Mouse (Mus musculus): ENCODE data around the gene Wdr37.
A peak's percentile ranks its signal among the peaks of the same experiment; 100 is the strongest.

The Wdr37 gene

DNA sequence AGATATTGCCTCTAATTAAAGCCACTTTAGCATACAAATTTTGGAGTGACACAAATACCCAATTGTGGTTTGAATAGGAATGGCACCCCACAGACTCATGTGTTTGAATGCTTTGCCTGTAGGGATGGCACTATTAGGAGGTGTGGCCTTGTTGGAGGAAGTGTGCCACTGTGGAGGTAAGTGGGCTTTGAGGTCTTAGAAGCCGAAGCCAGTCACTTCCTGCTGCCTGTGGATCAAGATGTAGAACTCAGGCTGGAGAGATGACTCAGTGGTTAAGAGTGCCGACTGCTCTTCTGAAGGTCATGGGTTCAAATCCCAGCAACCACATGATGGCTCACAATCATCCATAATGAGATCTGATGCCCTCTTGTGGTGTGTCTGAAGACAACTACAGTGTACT is 30.8 kb downstream of the Wdr37 start:
- DNase-seq (ENCODE audit: low spot score in 2 of 2), result no peak

DNA sequence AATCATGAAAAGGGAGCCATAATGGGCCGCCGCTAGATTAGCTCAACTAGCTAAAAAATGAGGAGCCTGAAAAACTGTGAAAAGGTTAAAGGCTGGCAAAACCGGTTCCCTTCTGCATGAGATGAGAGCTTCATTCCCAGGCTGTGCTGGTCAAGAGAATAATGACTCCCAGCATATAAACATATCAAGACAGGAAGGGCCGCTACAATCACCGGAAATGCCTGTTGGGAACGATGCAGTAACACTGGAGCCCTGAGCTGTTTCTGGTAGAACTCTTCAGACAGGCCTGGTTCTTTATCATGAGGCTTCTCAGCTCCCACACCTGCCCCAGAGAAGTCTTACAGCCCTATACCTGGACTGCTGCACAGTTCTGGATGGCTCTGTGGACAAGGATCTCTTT is 31.8 kb downstream of the Wdr37 start:
- DNase-seq (ENCODE audit: low spot score in 2 of 2), result no peak

DNA sequence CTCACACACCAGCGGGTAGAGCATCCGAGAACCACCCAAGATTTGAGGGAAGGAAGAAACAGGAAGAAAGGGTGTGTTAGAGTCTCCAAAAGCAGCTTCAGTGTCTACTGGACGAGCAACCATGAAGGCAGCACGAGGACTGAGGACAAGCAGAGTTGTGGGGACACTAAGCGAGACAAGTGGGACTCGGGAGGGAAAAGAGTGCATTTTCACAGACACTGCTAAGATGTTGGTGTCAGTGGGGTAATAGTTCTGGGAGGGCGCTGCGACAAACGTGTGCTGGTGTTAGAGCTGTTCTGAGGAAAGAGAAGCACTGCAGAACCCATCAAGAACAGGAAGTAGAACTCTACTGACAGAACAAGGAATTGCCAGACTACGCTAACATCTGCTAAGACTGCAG is 32.6 kb downstream of the Wdr37 start:
- DNase-seq (ENCODE audit: low spot score in 2 of 2), result no peak

DNA sequence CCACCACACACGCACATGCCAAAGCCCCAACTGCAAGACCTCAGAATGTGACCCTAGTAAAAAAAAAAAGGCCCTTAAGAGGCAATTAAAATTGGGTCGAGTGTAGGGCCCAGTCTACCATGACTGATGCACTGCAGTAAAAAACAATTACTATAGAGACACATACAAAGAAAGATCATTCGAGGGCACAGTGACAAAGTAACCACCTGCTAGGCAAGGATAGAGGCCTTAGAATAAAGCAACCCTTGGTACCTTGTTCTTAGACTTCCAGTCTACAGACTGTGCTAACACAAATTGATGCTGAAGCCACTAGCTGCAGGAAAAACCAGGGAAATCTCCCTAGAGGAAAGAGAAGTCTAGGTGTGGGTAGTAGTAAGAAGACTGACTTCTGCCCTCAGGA is 33.3 kb downstream of the Wdr37 start:
- no peak for DNase-seq (ENCODE audit: low spot score in 2 of 2)

DNA sequence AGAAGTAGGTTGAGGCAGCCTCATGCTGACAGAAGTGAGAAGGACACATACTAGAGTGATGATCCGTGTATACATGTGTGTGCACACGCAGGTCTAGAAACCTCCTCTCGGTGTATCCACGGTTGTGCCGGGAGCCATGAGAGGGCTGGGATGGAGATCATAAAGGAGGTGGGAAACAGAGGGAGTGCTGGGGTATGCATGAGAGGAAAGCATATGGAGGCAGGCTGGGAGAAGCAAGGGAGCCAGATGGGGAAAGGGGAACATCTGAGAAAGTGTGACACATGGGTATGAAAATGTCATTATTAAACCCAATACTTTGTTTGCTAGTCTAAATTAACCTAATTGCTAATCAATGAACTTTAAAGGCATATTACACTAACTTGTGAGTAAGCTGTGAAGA is 37.1 kb downstream of the Wdr37 start:
- DNase-seq (ENCODE audit: low spot score in 2 of 2), result no peak

DNA sequence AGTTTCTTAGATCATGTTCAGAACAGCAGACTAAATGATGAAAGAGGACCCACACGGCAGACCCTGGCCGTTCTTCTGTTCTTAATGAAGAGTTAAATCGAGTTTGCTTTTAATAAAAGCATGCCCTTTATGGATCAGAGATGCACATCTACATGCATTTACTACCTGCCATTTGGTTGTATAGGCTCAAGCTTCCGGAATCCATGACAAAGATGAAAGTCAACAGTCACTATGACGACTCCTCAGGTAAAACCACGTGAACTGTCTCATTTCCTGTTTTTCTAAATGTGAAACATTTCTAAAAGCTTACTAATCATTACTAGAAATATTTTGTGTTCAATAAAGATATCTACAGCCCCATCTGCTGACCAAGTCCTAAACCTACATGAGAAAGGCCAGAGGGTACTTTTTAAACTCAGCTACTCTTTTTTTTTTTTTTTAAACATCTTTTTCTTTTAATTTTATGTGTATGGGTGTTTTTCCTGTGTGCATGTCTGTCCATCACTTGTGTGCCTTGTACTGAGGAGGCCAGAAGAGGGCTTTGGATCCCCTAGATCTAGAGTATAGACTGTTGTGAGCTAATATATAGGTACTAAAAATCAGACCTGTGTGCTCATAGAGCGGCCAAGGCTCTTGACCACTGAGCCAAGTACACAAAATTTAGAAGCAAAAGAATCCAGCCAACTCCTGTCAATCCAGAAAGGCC is 40.0 kb downstream of the Wdr37 start:
- DNase-seq (ENCODE audit: low spot score in 2 of 2), result no peak

DNA sequence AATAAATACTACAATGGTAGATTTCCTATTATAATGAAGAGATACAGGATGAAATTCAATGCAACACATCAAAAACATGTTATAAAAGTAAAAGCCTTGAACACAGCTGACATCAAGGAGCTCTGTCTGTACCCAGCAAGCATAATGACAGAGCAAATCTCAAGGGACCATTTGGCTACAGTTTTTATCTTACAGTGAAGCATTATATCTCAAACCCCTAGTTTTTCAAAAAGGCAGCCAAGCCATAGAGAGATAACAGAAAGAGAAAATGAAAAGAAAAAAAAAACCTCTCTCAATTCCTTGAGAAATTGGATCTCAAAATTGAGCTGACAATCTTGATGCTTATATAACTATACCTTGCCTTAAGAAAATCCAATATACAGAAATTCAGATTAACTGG is 41.0 kb downstream of the Wdr37 start:
- DNase-seq (ENCODE audit: low spot score in 2 of 2), result no peak

DNA sequence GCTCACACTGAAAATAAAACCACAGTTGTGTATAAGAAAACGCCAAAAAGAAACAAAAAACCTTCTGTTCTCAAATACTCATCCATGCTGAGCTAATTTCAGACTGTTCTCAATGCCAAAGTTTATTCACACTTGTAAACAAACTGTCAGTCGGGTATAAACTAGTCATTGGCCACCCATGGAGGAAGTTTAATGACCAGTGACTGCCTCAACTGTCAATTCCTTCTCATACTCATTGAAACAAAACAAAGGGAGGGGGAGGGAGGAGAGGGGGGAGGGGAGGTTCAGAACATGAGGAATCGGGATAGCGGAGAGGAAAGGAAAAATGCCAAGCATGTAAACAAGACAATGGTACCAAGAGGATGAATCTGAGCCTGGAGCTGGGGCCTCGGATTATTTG is 41.9 kb downstream of the Wdr37 start:
- DNase-seq (ENCODE audit: low spot score in 2 of 2), result no peak

DNA sequence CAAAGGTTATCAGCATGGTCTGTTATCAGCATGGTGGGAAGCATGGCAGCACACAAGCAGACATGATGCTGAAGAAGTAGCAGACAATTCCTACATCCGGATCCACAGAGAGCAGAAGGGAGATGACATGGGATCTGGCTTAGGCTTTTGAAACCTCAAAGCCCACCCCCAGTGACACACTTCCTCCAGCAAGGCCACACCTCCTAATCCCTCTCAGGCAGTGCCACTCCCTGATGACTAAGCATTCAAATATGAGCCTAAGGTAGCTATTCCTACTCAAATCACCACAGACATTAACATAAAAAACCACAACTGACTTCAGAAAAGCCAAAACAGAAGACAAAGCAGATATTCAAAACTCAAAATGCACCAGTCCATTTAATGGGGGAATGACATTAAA is 42.8 kb downstream of the Wdr37 start:
- no peak for DNase-seq (ENCODE audit: low spot score in 2 of 2)

DNA sequence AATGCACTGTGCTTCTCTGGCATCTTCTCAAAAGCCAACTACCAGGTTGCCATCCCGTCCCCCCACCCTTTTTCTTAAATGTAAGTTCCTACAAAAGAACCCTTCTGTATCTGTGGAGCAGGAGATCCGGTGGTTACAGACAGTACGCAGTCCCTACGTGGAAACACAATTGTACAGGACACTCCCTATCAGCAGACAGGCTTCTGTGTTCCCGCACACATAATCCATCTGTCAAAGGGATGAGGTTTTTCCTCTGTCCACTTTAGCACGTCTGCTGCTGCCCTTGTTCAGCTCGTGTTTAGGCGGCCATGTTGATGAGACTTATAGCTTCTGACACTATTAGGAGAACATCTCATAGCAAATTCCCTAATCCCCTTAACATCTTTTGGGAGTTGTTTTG is 48.2 kb downstream of the Wdr37 start:
- DNase-seq (ENCODE audit: low spot score in 2 of 2), result no peak

DNA sequence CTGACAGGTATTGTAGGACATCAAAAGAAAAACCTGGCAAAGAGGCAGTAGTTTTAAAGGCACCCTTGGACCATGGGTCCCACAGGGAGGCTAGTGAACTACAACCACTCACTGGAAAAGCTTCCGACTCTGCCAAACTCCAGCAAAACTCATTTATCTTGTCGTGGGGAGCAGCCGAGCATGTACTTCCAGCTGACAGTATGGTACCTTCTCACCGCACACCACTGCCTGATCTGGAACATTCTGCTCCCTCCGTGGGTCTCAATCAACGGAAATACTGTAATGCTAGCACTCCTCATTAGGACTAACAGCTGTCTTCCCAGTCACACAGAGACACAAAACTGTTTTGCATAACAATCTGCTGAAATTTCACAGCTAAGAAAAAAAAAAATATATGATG is 48.6 kb downstream of the Wdr37 start:
- no peak for DNase-seq (ENCODE audit: low spot score in 2 of 2)

DNA sequence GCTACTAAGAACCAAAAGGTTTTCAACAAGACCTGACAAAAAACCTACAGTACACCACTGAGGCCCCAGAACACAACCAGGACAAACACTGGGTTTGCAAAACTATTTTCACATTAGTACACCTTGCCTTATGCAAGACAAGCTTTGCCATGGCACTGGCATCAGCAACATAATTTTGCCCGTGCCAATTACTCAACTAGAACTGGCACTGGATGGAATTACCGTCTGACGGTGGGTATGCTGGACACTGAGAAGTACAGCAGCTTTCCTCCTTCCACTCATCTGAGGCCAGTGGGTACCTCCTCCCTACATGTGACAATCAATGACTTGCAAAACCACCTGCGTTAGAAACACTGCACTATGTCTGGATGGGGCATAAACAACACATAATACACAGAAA is 49.5 kb downstream of the Wdr37 start:
- no peak for DNase-seq (ENCODE audit: low spot score in 2 of 2)

DNA sequence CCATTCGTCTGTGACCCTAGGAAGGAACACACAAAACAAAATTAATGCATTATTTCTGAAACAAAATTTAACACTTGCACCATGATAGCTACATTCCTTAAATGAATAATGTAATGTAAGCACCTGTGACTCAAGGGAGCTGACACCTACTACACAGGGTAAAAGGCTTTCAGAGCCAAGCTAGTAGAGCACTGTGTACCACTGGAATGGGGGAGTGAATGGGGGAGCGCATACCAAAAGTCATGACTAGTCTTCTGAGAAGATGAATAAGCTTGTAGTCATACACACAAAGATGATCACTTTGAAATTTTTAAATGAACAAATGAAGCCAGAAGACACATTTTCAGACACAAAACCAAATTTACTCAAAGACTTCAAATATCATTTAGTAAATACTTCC is 65.8 kb downstream of the Wdr37 start:
- DNase-seq (ENCODE audit: low spot score in 2 of 2), result no peak

DNA sequence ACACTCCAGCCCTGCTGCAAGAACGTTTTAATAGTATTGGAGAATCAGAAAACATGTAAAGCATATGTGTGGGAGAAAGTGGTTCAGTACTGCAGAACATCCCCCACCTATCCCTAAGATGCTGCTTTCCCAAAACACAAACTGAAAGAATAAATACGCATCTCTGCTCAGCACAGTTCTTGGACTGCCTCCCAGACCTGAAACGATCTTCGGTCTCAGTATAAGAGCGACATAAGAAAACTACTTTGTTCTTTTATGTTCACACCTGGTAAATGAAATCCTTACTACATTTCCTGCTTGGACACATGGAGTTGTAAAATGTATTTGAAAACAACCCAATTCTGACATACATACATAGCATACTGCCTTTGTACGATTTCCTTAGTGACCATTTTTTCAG is 71.1 kb downstream of the Wdr37 start:
- no peak for DNase-seq (ENCODE audit: low spot score in 2 of 2)

DNA sequence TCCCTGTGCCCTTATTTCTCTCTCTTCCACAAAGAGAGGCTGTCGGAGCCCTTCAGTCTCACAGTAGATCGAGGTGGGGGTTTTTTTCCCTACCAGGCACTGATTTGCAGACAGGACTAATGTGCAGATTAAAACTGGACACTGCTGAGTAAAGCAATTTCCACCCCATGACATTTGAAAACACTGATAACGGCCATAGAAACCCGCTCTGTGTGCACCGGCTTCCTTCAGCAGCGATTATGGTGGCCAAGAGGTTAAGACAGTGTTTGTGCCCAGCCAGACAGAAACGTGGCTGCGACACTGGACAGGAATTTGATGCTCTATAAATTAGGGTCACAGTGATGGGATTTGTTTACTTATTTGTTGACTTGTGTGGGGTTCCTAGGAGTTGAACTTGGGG is 78.5 kb downstream of the Wdr37 start:
- no peak for DNase-seq (ENCODE audit: low spot score in 2 of 2)

DNA sequence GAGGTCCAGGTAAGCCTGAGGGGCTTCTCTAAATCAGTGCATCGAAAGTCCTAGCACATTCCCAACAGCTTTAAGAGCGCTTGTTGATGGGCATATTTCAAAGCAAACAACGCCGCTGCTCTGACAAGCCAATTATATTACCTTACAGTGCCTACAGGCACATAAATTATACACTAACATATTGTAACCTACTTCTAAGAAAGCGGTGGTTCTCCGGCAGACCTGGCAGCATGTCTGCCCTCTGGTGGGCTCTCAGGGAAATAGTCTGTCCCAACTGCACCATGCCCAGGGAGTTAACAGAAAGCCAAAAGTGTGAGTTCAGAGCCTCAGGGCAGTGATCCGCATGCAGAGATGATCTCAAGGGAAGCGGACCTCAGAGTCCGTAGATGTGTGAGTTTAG is 86.5 kb downstream of the Wdr37 start:
- DNase-seq (ENCODE audit: low spot score in 2 of 2), result peak in 1 of 2 experiments; percentile 36

DNA sequence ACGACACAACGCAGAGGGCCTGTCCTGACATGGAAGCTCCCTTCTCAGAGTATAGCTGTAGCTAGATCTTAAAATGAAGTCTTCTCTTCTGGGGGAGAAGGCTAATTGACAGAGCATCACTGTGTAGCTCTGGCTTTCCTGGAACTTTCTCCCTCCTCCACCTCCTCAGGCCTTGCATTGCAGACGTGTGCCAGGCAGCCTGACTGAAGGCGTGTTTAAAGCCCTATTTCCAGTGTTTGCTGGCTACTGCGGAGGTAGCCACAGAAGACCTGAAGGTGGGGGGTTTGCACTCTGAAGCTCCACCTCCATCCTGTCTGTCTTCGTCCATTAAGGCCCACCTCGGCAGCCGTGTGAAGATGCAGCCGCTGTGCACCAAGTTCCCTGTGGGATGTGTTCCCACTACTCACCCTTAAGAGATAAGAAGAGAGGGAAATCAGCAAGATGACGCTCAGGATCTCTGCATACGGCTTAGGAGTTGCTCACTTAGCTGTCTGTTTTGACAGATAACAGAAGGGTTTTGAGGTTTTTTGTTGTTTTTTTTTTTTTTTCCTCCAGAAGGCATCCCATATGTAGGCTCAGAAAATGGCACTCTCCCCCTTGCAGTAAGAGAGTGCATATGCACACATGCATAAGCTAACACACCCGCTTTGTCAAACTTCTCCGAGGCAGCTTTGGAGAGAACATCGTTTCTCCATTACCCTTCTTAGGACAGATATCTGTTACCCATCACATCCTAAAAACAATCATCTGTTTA is 87.2 kb downstream of the Wdr37 start:
- DNase-seq (ENCODE audit: low spot score in 2 of 2), result no peak

DNA sequence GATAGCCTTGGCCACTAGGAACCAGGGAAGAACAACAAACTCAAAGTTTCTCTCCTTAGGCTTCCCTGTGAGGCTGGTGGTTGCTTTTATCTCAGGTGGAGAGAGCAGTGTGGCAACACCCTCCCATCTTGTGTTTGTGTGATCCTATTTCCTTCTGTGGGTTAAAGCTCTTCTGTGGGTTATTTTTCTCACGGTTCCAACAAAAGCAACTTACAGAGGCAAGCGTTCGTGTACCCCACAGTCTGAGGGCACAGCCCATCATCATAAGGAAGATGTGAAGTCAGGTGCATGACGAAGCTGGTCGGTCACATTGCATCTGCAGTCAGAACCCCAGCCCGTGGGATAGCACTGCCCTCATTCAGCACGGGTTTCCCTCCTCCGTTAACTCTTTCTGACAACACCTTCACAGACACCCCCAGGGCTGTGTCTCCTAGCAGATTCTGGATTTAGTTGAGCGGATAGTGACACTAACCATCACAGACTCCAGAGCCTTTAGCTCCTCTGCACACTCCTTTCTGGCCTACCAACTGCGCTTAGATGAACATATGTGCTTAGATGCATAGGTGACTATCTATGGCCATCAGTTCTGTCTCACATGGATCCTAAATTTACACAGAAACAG is 87.9 kb downstream of the Wdr37 start:
- DNase-seq (ENCODE audit: low spot score in 2 of 2), result no peak

DNA sequence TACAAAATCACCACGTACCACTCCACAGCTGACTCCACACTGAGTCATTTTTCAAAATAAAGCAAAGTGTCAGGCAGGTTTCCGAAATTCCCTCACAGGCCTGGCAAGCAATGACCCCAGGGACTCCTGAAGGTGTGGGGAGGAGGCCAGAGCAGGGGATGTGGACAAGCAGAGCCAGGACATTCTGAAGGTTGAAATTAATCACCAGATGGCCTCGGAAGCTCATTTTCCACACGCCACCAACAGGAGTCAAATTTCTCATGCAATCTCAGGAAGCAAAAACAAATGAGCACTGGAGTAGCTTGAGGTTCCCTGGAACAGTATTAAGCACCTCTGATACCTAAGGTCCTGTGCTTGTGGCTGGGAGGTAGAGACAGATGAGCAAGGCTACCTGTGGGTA is 89.1 kb downstream of the Wdr37 start:
- no peak for DNase-seq (ENCODE audit: low spot score in 2 of 2)

DNA sequence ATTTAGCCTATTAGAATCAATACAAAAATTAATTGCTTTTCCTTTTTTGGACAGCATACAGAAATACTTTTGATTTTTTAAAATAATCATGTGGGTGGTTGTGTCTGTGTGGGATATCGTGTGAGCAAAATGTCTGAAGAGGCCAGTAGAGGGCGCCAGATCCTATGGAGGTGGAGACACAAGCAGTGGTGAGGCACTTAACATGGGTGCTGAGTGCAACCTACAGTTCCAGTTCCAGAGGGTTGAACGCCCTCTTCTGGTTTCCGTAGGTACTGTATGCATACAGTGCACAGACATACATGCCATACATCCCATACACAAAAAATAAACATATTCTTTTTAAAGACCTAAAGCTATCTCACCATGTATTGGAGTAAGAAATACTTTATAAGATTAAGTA is 91.3 kb downstream of the Wdr37 start:
- DNase-seq (ENCODE audit: low spot score in 2 of 2), result peak; percentile 26 to 76

DNA sequence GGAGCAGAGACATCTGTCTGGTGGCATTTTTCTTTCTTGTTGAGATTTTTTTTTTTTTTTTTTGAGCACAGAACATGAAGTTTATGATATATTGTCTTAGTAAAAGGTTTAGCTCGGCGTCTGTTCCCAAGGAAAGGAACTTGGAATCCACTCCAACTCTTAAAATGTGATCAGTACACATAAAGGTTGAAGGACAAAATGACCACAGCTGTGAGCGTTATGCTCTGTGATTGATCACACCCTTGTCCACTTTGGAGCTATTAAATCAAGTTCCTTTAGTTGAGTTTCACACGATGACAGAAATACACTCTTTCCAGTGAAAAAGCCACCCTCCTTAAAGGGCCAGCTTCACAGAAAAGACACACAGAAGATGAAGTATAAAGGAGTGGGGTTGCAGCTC is 101.1 kb downstream of the Wdr37 start:
- no peak for DNase-seq (ENCODE audit: low spot score in 2 of 2)

DNA sequence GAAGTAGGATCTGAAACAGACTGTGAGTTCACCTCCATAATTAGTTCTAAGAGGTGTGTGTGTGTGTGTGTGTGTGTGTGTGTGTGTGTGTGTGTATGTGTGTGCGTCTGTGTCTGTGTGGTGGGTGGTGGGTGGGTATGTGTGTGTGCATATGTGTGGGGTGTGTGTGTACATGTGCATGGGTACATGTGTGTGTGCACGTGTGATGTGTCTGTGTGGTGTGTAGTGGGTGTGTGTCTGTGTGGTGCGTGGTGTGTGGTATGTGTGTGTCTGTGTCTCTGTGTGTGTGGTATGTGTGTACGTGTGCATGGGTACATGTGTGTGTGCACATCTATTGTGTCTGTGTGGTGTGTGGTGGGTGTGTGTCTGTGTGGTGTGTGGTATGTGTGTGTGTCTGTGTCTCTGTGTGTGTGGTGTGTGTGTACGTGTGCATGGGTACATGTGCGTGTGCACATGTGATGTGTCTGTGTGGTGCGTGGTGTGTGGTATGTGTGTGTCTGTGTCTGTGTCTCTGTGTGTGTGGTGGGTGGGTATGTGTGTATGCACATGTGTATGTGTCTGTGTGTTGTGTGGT is 102.0 kb downstream of the Wdr37 start:
- DNase-seq (ENCODE audit: low spot score in 2 of 2), result no peak

DNA sequence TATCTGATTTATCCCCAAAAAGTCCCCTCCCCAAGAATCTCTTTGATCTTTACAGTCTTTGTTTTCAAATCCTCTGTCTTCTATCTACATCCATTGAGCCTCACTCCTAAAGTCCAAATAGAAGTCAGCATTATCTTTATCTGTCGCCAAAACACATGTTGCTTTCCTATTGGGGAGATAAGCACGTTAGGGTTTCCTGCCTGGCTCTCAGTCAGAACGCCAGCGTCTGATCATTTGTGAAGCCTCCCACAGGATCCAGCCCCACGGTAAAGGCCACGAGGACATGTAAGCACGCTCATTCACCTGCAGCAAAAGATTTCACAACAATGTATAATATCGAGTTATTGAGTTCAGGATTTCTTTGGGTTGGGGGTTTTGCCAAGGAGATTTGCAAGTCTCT is 110.8 kb downstream of the Wdr37 start:
- no peak for DNase-seq (ENCODE audit: low spot score in 2 of 2)
